Mouse (Mus musculus): ENCODE results near the gene Mthfs. TPM values are rescaled to one million over a fixed set of nuclear protein-coding genes. Genes with fewer than 3 reads are reported as not detected.
"Not testable (repeated sequence)": the region's sequence is repeated elsewhere in the genome, so short reads cannot be mapped to it uniquely, and the experiment has no call there.

Mthfs gene
- total RNA-seq, 2 experiments from 2014 or later, result 28.4 to 38.4 TPM

- intact Hi-C loops (cut with DNase I), result not testable (repeated sequence)
Measured at GRCm38 (mm10) chr9:89237131-89237530, 26.7 kb downstream of the Mthfs start.

GRCm38 (mm10) chr9:89238976-89239505 lies 28.6 kb downstream of the Mthfs start:
- intact Hi-C loops (cut with DNase I); DNase-seq (ENCODE audit: low spot score in 2 of 2): not testable (repeated sequence)

More at GRCm38 (mm10) chr9:89237131-89237530, 26.7 kb downstream of the Mthfs start:
- DNase-seq (ENCODE audit: low spot score in 2 of 2), result not testable (repeated sequence)

GRCm38 (mm10) chr9:89240516-89241019 lies 30.1 kb downstream of the Mthfs start:
- DNase-seq (ENCODE audit: low spot score in 2 of 2); intact Hi-C loops (cut with DNase I): not testable (repeated sequence)

- no peak for DNase-seq (ENCODE audit: low spot score in 2 of 2)
- intact Hi-C loops (cut with DNase I), result no loop called here
Measured at GRCm38 (mm10) chr9:89253400-89253799, 42.9 kb downstream of the Mthfs start.

- intact Hi-C loops (cut with DNase I), result no loop called here
- no peak for DNase-seq (ENCODE audit: low spot score in 2 of 2)
Measured at GRCm38 (mm10) chr9:89256556-89257335, 46.3 kb downstream of the Mthfs start.

- DNase-seq (ENCODE audit: low spot score in 2 of 2), result no peak
- intact Hi-C loops (cut with DNase I), result no loop called here
Measured at GRCm38 (mm10) chr9:89263968-89264367, 53.5 kb downstream of the Mthfs start.

- intact Hi-C loops (cut with DNase I), result no loop called here
Measured at GRCm38 (mm10) chr9:89264571-89264970, 54.1 kb downstream of the Mthfs start.

GRCm38 (mm10) chr9:89267093-89267492 lies 56.6 kb downstream of the Mthfs start:
- intact Hi-C loops (cut with DNase I), result no loop called here
- DNase-seq (ENCODE audit: low spot score in 2 of 2), result no peak

More at GRCm38 (mm10) chr9:89264571-89264970, 54.1 kb downstream of the Mthfs start:
- no peak for DNase-seq (ENCODE audit: low spot score in 2 of 2)

GRCm38 (mm10) chr9:89267572-89267971 lies 57.1 kb downstream of the Mthfs start:
- no peak for DNase-seq (ENCODE audit: low spot score in 2 of 2)
- intact Hi-C loops (cut with DNase I), result no loop called here

GRCm38 (mm10) chr9:89270376-89270775 lies 59.9 kb downstream of the Mthfs start:
- no peak for DNase-seq (ENCODE audit: low spot score in 2 of 2)
- intact Hi-C loops (cut with DNase I), result no loop called here

- DNase-seq (ENCODE audit: low spot score in 2 of 2), result no peak
Measured at GRCm38 (mm10) chr9:89273766-89274165, 63.3 kb downstream of the Mthfs start.

GRCm38 (mm10) chr9:89278207-89278606 lies 67.7 kb downstream of the Mthfs start:
- intact Hi-C loops (cut with DNase I), result no loop called here
- DNase-seq (ENCODE audit: low spot score in 2 of 2), result no peak

More at GRCm38 (mm10) chr9:89273766-89274165, 63.3 kb downstream of the Mthfs start:
- intact Hi-C loops (cut with DNase I), result no loop called here

GRCm38 (mm10) chr9:89282374-89283068 lies 72.0 kb downstream of the Mthfs start:
- DNase-seq (ENCODE audit: low spot score in 2 of 2), result no peak
- intact Hi-C loops (cut with DNase I), result no loop called here

GRCm38 (mm10) chr9:89288037-89288436 lies 77.6 kb downstream of the Mthfs start:
- DNase-seq (ENCODE audit: low spot score in 2 of 2), result no peak
- intact Hi-C loops (cut with DNase I), result no loop called here

- DNase-seq (ENCODE audit: low spot score in 2 of 2), result no peak
- intact Hi-C loops (cut with DNase I), result no loop called here
Measured at GRCm38 (mm10) chr9:89293364-89293763, 82.9 kb downstream of the Mthfs start.

GRCm38 (mm10) chr9:89294121-89294520 lies 83.6 kb downstream of the Mthfs start:
- no peak for DNase-seq (ENCODE audit: low spot score in 2 of 2)
- intact Hi-C loops (cut with DNase I), result no loop called here

- intact Hi-C loops (cut with DNase I), result no loop called here
- no peak for DNase-seq (ENCODE audit: low spot score in 2 of 2)
Measured at GRCm38 (mm10) chr9:89305637-89306036, 95.2 kb downstream of the Mthfs start.

GRCm38 (mm10) chr9:89308357-89309194 lies 98.1 kb downstream of the Mthfs start:
- intact Hi-C loops (cut with DNase I), result no loop called here
- no peak for DNase-seq (ENCODE audit: low spot score in 2 of 2)

- no peak for DNase-seq (ENCODE audit: low spot score in 2 of 2)
- intact Hi-C loops (cut with DNase I), result no loop called here
Measured at GRCm38 (mm10) chr9:89309195-89309535, 98.7 kb downstream of the Mthfs start.

- no peak for DNase-seq (ENCODE audit: low spot score in 2 of 2)
- intact Hi-C loops (cut with DNase I), result no loop called here
Measured at GRCm38 (mm10) chr9:89311649-89312048, 101.2 kb downstream of the Mthfs start.
